Mouse (Mus musculus): Measurements from ENCODE around the gene Ttc17.

The Ttc17 gene

DNA sequence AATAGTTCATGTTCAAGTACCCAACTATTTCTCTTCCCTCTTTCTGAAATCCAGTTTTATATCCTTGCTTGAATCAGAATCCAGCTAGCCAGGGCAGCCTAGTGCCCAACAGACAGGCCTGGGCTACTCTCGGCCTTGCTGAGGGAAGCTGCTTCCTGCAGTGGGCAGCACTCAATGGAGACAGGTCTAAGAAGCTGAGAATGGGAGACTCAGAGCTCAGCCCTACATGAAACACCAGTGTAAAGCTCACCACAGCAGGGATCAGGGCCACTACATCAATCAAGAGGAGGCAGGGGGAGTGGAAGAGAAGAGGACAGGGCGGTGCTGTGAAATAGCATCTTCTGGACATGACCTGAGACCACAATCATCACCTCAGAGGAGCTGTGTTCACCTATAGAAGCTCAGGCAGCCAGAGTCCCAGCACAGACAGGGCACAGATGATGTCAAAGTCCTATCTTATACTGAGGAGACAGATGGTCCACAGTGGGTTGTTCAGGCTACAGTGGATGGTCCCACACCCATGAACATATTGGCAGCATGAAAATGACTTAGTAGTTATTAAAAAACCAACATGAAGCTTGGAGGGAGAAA lies 25.3 kb downstream of the Ttc17 start:
- DNase-seq (ENCODE audit: low read depth, low spot score) = peak; percentile 72

DNA sequence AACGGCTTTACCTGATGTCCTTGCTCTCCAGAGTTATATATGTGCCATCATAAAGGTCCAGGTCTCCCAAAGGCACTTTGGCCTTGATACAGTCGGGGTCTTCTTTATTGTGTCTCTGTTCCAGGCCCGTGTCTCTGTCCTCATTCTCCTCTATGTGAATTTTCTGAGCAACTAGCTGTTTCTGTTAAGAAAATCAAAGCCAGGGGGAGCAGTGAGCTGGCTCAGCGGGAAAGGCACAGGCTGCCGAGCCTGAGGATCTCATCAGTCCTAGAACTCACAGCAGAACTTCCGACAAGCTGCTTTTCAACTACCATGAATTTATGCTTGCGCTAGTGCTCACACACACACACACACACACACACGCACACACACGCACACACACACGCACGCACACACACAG lies 27.8 kb downstream of the Ttc17 start:
- DNase-seq (ENCODE audit: low read depth, low spot score) = no peak

DNA sequence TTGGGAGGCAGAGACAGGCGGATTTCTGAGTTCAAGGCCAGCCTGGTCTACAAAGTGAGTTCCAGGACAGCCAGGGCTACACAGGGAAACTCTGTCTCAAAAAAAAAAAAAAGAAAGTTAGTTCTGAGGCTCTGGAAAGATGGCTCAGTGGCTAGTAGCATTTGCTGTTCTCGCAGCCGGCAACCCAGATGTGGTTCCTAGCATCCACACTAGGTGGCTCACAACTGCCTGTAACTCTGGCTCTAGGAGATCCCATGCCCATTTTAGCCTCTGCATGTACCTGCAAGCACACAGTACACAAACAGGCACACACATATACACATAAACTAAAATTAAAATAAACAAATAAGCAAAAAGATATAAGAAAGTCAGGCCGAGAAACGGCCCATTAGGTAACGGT lies 35.4 kb downstream of the Ttc17 start:
- peak; percentile 60 for DNase-seq (ENCODE audit: low read depth, low spot score)

DNA sequence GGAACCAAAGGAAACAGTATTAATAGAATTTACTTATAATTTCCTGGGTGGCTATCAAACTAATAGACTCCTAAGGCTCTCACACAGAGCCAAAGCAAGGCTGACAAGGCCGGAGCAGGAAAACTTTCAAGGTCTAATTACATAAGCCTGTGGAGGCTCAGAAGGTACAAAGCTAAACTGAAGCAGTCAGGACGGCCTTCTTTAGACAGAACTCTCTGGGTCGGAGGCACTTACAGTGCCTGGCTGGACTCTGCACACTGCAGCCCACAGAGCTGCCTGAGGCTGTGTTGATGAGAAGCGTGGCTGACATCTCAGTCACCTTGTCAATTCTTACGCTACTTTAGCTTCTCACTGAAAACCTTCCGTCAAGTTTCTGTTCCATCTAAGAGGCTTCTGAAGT lies 42.7 kb downstream of the Ttc17 start:
- no peak for DNase-seq (ENCODE audit: low read depth, low spot score)

DNA sequence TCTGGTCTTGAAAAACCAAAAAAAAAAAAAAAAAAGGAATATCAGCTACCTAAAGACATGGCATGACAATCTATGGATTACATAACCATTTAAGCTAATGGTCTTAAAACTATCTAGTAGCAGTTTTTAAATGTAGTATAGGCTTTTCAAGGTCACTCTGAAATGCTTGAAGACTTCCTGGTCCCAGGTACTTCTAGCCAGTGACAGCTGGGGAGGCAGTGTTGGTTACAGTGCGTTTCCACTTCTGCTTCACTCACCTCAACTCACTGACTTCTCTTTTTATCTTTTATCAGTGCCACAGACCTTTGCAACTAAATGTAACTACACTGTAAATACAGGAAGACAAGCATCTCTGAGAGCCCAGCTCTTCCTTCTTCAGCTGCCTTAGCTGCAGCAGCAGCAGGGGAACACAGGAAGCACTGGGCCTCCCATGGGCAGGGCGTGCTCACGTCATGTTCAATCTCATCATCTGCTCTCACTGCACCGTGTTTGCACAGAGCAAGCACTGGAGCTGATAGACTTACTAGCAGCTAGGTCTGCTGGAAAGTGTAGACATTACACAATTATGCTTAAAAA lies 46.0 kb downstream of the Ttc17 start:
- peak; percentile 54 for DNase-seq (ENCODE audit: low read depth, low spot score)

DNA sequence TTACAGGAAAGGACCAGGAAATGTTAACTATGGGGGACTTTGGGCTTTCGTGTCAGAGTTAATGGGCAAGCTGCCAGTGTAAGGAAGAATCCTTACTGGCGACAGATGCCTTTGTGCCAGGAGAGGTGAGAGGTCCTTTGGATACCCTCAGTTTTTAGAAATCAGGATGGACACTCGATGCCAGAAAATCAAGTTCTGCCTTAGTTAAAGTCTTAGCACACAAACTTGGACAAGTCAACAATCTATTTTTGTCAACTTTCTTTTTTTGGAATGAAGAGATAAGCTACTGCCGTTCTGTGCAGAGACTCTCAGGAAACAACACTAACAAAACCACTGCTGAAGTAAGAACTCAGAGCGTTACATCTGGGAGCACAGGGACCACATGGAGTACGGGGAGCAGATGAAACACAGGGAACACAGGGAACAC lies 58.3 kb downstream of the Ttc17 start:
- DNase-seq (ENCODE audit: low read depth, low spot score) = no peak

DNA sequence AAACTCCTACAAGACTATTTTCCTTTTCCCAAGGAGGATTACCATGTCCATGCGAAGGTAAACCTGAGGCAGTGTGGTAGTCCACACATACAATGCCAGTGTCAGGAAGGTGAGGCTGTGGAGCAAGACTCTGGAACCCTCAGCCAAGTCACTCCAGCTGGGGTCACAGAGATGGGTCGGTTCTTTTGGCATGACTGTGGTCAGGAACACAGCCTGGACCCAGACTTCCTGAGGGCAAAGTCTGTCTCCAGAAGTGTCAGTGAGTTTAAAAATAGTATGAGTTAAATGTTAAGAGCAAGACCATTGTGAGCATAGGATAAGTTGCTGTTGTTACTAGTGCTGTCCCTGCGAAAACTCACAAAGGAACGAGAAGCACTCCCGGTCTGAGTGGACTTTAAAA lies 59.7 kb downstream of the Ttc17 start:
- DNase-seq (ENCODE audit: low read depth, low spot score) = no peak

DNA sequence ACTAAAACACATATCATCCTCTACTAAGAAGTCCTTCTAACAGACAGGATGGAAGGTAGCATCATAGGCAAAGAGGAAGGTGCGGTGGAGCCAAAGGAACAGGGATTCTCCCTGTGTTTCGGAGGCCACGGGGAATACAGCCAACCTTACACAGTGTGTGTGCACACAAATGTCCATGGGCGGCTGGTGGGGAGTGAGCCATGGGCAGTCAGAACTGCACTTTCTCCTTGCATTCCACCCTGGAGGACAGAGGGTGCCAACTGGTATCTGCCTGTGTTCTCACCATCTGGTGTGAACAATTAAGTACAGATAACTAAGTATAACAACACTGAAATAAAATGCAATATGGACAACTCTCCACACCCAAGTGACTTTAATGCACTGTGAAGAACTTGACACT lies 61.9 kb downstream of the Ttc17 start:
- peak; percentile 56 for DNase-seq (ENCODE audit: low read depth, low spot score)

DNA sequence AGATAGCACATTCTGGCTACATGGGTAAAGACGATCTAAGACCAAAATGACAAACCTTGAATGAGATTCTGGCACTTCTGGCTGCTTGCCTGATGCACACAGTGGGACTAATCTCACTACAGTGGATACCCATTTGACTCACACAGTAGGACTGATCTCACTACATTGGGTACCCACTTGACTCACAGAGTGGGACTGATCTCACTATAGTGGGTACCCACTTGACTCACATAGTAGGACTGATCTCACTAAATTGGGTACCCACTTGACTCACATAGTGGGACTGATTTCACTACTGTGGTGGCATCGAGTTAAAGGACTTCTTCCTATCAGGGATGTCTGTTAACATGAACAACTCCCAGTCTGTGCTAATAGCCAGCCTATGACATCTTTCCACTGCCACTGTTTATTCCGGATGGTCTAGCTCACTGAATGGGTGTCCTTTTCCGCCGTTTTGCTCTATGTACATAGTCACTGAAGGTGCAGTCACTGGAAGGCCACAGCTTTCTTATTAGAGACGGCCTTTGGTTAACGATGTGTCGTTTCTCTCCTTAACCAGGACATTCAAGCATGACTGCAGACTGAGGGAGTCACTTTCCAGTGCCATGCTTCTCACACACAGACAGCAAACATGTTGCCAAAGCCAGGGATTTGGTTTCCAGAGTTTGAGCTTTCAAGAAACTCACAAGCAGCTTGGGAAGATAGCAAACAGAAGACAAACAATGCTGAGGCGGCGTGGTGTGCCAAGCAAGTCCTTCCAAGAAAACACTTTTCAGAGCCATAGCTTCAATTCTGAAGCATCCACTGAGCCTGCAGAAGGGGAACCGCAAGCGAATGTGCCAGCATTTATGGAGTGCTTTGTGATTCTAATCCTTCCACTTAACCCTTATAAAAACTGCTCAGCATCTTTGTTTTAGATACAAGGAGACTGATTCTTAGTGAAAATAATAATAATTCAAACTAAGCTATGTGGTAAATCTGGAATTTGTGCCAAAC lies 62.9 kb downstream of the Ttc17 start:
- DNase-seq (ENCODE audit: low read depth, low spot score) = no peak

DNA sequence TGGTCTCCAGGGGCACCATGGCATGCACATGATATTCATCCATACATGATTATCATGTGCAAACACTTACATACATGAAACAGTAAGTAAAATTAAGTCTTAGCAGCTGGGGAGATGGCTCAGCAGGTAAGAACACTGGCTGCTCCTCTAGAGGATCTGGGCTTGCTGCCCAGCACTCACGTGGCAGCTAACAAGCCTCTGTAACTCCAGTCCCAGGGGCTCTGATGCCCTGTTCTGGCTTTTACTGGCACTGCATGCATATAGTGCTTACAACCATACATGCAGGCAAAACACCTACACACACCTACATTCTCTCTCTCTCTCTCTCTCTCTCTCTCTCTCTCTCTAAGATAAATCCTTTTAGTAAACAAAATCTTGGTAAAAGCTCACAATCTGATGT lies 65.7 kb downstream of the Ttc17 start:
- DNase-seq (ENCODE audit: low read depth, low spot score) = peak; percentile 58

DNA sequence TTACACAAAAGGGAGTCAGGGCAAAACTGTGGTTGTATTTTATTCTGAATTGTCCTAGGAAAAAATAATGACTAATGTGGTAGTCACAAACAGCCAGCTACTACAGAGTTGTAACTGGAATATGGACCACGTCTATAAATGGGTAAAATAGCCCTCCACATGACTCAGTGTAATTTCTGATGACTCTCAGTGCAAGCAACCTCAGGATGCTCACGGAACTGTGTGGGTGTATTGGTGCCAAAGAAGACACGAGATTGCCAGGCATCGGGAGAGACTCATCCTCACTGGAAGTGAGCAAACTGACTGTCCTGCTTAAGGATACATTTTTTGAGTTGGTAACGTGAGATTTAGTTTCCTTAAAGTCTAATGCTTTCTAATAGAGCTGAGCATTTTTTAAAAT lies 67.0 kb downstream of the Ttc17 start:
- peak; percentile 39 for DNase-seq (ENCODE audit: low read depth, low spot score)

DNA sequence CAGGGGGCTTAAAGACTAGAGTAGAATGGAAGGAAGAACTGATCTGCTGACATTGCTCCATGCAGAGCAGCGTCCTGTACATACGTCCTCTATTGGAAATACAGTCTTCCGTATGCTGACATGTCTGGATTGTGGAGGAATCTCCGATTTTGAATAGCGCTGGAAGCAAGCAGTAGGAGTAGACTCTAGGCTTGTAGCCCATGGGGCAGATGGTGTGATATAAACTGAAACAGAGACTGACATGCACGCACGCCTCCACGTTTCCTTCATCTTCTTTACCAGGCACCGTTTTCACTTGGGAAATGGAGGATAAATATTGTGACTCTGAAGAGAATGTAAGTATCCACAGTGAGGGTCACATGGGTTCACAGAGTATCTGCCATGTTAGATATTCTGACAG lies 70.2 kb downstream of the Ttc17 start:
- peak; percentile 88 for DNase-seq (ENCODE audit: low read depth, low spot score)

DNA sequence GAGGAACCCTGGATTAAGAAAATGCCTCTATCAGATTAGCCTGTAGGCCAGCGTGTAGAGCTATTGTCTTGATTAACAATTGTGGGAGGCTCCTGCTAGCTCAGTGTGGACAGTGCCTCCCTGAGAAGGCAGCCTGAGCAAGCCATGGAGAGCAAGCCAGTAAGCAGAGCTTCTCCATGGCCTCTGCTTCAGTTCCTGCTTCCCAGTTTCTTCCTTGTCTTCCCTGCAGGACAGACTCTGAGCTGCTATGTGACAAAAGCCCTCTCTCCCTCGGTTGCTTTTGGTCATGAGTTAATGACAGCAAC lies 71.8 kb downstream of the Ttc17 start:
- DNase-seq (ENCODE audit: low read depth, low spot score) = no peak

DNA sequence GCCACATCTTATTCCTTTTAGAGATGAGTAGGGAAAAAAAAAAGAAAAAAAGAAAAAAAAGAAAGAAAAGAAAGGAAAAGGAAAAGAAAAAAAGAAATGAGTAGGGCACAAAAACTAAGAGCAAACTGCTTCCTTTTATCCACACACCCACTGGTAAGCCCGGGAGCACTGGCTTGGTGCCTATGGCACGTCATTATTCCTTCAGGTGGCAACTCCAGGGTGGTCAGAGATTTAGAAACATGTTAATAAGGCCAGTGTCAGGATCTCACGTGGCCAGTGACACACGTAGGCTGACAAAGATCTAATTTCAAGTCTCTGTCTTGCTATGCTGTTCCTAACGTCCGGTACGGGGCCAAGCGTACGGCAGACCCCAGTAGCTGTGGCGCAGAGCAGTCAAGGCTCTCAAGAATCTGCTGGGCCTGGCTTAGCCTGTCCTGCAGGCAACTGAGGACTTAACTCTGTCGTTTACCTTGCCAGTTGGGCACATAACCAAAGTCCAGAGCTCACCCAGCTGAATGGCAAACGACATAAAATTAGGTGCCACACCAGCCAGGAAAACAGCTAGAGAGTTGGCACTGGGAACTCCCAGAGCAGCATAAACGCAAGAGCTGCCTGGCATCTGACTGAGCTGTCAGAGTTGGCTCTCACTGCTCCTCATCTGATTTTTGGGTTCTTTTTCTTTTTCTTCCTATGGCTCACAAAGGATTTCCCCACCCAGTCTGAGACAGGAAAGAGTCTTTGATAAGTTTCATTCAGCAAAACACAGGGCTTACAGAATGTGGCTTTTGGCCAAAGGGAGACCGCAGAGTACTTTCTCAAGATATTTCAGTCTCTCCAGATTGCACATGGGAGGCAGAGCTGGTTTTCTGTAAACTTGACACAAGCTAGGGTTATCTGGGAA lies 72.4 kb downstream of the Ttc17 start:
- peak; percentile 60 for DNase-seq (ENCODE audit: low read depth, low spot score)

DNA sequence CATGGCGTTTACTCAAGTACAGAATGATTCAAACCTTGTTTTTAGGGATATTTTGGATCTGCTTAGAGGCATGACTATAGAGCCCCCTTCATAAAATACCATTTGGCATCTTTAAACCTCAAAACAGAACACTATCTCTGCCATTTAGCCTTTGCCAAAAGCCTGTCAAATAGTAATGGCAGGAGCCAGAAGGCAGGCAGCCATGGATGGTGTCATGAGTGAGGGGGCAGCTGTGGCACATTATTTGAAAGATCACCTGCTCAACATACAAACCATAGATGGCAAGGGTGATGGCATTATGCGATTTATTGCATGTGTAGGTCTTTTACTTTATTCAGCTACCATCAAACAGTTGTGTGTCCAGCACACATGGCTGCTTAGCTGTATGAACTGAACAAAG lies 73.4 kb downstream of the Ttc17 start:
- DNase-seq (ENCODE audit: low read depth, low spot score) = no peak

DNA sequence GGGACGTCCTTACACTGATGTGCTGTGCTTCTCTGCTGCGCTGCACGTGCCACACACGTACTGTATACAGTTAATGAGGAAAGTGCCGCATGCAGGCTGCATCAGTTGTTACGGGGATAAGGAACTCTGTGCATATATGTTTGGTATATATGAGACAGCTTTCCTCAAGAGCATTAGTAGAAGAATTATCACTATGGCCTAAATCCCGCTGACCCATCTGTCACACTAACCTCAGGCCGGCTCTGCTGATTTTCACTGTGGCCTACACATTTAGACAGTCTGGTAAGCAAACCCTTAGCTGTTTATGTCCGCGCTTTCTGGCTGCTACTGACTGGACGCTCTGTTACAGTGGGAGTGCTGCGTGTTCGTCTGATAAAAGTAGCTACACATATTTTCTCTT lies 77.2 kb downstream of the Ttc17 start:
- DNase-seq (ENCODE audit: low read depth, low spot score) = no peak

DNA sequence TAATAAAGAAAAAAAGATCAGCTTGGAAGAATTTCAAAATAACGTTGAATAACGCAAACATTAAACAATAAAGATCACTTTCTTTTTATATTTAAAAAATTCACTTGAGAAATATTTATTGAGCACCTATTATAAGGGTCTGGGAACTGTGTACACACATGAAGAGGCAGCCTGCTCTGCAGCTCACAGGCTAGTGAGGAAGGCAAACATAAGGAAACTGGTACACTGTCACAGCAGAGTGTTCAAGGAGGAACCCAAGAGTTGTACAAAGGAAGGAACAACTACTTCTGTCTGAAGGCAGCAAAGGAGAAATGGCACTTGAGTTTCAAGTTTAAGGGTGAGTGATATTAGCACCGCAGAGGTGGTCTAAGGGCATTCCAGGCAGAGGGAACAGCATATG lies 78.7 kb downstream of the Ttc17 start:
- DNase-seq (ENCODE audit: low read depth, low spot score) = no peak

DNA sequence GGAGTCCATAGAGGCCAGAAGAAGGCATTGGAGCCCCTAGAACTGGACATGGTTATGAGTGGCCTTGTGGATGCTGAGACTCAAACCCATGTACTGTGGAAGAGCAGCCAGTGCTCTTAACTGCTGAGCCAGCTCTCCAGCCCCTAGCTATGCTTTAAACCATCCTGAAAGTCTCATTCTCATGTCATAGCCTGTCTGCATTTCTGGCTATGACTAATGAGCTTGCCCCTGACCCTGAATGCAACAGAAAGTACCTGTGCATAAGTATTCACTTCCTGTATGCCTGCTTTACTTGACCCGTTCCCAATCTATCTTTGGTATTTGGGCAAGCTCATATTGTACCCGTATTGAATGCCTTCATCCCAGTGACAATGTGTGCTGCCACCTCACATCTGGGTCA lies 86.7 kb downstream of the Ttc17 start:
- DNase-seq (ENCODE audit: low read depth, low spot score) = no peak

DNA sequence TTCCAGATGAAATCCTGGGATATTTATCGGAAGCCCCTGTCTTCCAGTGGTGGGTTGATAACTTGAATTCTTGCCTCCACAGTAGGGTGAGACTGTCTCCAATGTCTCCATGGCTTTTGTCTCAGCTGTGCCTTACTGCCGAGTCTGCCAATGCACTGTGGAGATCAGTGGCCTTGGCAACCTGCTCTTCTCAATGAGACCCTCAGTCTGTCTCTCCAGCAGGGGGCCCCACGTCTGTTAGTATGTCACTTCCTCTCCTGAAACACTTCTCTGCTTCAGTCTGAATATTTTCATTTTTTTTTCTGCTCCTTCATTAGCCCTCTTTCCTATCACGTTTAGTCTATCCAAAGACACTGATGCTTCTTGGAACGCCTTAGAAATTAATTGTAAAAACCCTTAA lies 90.0 kb downstream of the Ttc17 start:
- no peak for DNase-seq (ENCODE audit: low read depth, low spot score)

DNA sequence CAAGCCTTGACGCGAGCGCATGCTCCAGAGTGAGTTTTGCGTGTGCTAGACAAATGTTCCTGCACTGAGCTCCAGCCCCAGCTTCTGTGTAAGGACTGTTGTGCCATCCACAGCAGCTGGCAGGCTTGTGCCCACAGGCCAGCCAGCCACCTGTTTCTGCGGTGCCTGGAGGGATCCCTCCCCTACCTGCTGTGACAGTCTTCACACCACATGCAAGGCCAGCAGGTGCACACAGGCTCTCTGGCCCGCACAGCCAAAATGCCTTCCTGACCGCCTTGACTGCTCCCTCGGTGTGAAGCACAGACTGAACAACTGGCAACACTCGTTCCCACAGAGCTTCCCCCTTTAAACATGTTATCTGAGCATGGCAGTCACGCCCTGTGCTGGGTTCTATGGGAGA lies 102.5 kb downstream of the Ttc17 start:
- peak; percentile 43 for DNase-seq (ENCODE audit: low read depth, low spot score)

DNA sequence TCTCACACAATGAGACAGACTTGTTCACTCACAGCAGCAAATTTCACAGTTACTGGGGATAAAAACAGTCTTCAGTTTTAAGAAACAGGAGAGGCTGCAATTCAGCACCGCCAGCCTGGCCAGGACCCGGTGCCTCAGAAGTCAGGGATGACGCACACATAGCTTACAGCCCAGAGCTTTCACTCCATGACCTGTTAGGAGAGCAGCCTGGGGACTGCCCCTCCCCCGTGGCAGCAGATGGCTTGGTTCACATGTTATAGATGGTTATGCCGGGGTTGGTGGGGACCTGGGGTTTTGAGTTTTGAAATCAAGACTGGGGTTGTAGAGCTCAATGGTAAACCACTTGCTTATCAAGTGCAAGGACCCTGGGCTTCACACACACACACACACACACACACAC lies 104.1 kb downstream of the Ttc17 start:
- peak; percentile 69 for DNase-seq (ENCODE audit: low read depth, low spot score)

DNA sequence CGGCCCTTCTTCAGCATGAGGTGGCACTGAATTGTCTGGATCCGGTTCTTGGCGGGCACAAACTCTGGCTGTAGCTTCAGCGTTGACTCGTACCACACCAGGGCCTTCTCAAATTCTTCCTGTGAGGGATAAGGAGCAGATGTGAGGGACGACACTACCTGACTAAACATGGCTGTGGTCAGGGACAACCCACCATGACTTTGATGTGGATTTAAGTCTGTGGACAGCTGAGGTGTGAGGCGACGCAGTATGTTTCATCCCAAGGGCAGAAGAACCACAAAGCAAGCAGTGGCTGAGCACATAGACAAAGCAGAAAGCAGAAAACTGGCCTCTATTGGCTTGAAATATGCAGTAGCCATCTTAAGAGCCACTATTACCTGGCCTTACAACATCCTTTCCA lies 104.7 kb downstream of the Ttc17 start:
- no peak for DNase-seq (ENCODE audit: low read depth, low spot score)
